Mouse (Mus musculus) neural tube, embryonic 11.5 days (tissue): ENCODE results near the gene Mthfsl. TPM values are rescaled to one million over a fixed set of nuclear protein-coding genes. Genes with fewer than 3 reads are reported as not detected.
"Not testable (repeated sequence)": the region's sequence is repeated elsewhere in the genome, so short reads cannot be mapped to it uniquely, and the experiment has no call there.

Experiments used
- ATAC-seq: fragments of 200-750 bp; cut with Nextera tagmentation; 2 replicates; pipeline ENCODE4 v1.8.0; 2017; ENCODE audit warnings: moderate number of reproducible peaks, mild to moderate bottlenecking, moderate TSS enrichment, moderate library complexity; ENCODE audit not compliant: insufficient read depth, low FRiP score, low TSS enrichment
- DNase-seq: peaks from one replicate; pipeline ENCODE4 v3.0.0-alpha.2; 2015; ENCODE audit warnings: low spot score
- H3K27ac ChIP-seq: fragments of 300-500 bp; sonication (generic); 2 replicates; pipeline ENCODE4 v1.5.1; 2014; ENCODE audit warnings: low read depth, mild to moderate bottlenecking, low read length
- H3K27me3 ChIP-seq: fragments of 300-500 bp; sonication (generic); 2 replicates; pipeline ENCODE4 v1.6.1; 2014; ENCODE audit warnings: mild to moderate bottlenecking, low read length, mixed read lengths; ENCODE audit not compliant: control insufficient read depth, insufficient read depth
- H3K36me3 ChIP-seq: fragments of 300-500 bp; sonication (generic); 2 replicates; pipeline ENCODE4 v1.6.1; 2014; ENCODE audit warnings: mild to moderate bottlenecking, low read length, moderate library complexity, mixed read lengths; ENCODE audit not compliant: control insufficient read depth, insufficient read depth
- H3K4me1 ChIP-seq: fragments of 300-500 bp; sonication (generic); 2 replicates; pipeline ENCODE4 v1.6.1; 2014; ENCODE audit warnings: low read length, mixed read lengths; ENCODE audit not compliant: control insufficient read depth, insufficient read depth
- H3K4me2 ChIP-seq: fragments of 300-500 bp; sonication (generic); 2 replicates; pipeline ENCODE4 v1.6.1; 2014; ENCODE audit warnings: low read depth, mild to moderate bottlenecking, moderate library complexity
- H3K4me3 ChIP-seq: fragments of 300-500 bp; sonication (generic); 2 replicates; pipeline ENCODE4 v1.5.1; 2014; ENCODE audit warnings: low read depth, low read length
- H3K9ac ChIP-seq: fragments of 300-500 bp; sonication (generic); 2 replicates; pipeline ENCODE4 v1.6.1; 2014; ENCODE audit warnings: mild to moderate bottlenecking, low read length
- H3K9me3 ChIP-seq: fragments of 300-500 bp; sonication (generic); 2 replicates; pipeline ENCODE4 v1.6.1; 2016; ENCODE audit warnings: low read length; ENCODE audit not compliant: control insufficient read depth
- WGBS: fragments of 180-500 bp; shearing (Covaris S2); extraction: QIAGEN DNeasy Blood & Tissue Kit; methylation state at CpG from one replicate; pipeline ENCODE4 v1.1.7; 2014; 5-methylcytosine and 5-hydroxymethylcytosine counted together
- polyA plus RNA-seq: library from polyadenylated mRNA; unstranded; fragments of >200 nt; fragmentation: Nextera tagmentation; extraction: Ambion mirVana; gene quantifications from 2 replicates; pipeline ENCODE4 v1.2.1, GENCODE M21; 2014

Mthfsl gene
- polyA plus RNA-seq, 1 experiment from 2014 or later = 24.9 TPM

GRCm38 (mm10) chr9:88721628-88722027, 1.5 kb upstream of the Mthfsl start:
- H3K27me3 ChIP-seq, ATAC-seq, DNase-seq, H3K36me3 ChIP-seq, H3K4me1 ChIP-seq, H3K4me3 ChIP-seq, H3K27ac ChIP-seq, H3K9ac ChIP-seq, H3K4me2 ChIP-seq, H3K9me3 ChIP-seq: not testable (repeated sequence)

GRCm38 (mm10) chr9:88719073-88719921, 799 bp downstream of the Mthfsl start:
- DNase-seq = peak; percentile 12
- H3K9me3 ChIP-seq, H3K9ac ChIP-seq, H3K4me1 ChIP-seq, H3K27me3 ChIP-seq, H3K36me3 ChIP-seq, H3K27ac ChIP-seq: not testable (repeated sequence)
- peak; percentile 94 for ATAC-seq
- Histone ChIP-seq H3K4me2 (peak overlapping the region; percentile 28; the same call in 1 of the 2 replicates), H3K4me3 (0 out of 2 replicates have a peak overlapping the region, but pooled peaks have one; percentile 13)
- WGBS = 12% methylated on average over 15 of the region's 46 CpGs

GRCm38 (mm10) chr9:88718593-88718992, 1.5 kb downstream of the Mthfsl start:
- not testable (repeated sequence) for H3K4me2 ChIP-seq, DNase-seq, ATAC-seq, H3K4me1 ChIP-seq, H3K4me3 ChIP-seq, H3K9me3 ChIP-seq, H3K27me3 ChIP-seq, H3K27ac ChIP-seq, H3K36me3 ChIP-seq, H3K9ac ChIP-seq
- WGBS = 74% methylated on average over 5 of the region's 5 CpGs

DNA sequence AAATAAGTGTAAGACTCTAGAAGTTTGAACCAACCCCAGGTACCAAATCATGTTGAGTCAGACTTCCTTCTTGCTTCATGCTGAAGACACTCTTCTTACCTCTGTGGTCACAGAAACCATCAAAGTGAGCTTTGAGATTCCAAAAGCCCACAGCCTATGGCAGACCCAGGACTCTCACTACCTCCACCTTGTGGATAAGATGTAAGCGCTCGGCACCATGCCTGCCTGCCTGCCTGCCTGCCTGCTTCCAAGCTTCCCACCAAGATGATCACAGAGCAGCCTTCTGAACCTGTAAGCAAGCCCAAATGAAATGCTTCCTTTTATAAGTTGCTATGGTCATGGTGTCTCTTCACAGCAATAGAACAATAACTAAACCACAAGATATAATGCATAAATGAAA, 2.0 kb downstream of the Mthfsl start:
- H3K36me3 ChIP-seq, H3K4me2 ChIP-seq, H3K4me1 ChIP-seq, H3K9me3 ChIP-seq, H3K27ac ChIP-seq, H3K4me3 ChIP-seq, H3K9ac ChIP-seq, H3K27me3 ChIP-seq: not testable (repeated sequence)
- WGBS = 50% methylated on average over 2 of the region's 2 CpGs
- DNase-seq (peak; percentile 16), ATAC-seq (0 out of 2 replicates have a peak, but pooled peaks have one; percentile 13)

- ATAC-seq, H3K9ac ChIP-seq: not testable (repeated sequence)
Measured at GRCm38 (mm10) chr9:88714515-88714914, 5.6 kb downstream of the Mthfsl start.

DNA sequence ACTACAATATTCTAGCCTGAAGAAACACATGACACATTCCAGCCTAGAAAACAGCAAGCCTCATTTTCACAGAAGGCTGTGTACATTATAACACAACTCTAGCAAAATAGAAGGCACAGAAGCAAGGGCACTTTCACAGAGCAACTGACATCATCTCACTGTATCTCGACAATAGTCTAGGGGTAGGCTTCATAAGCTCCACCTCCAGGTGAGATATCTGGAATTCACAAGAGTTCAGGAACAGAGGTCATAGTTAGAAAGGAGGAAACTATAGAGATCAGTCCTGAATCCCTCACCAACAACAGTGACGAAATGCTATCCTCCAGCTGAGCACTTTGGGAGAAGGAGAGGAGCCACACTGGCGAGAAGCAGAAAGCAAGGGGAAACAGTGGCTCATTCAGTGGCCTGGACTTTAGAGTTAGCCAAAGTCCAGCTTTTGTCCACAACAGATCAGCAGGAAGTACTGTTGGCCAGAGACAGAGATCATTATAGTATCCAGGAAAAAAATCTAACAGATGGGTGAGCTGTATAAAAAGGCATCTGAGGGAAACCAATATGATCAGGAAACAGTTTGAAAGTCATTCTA, 7.8 kb downstream of the Mthfsl start:
- not testable (repeated sequence) for H3K4me1 ChIP-seq, ATAC-seq, H3K4me2 ChIP-seq, H3K9me3 ChIP-seq, H3K9ac ChIP-seq, H3K27ac ChIP-seq, DNase-seq, H3K36me3 ChIP-seq, H3K27me3 ChIP-seq, H3K4me3 ChIP-seq
- 86% methylated on average over 3 of the region's 3 CpGs for WGBS

More at GRCm38 (mm10) chr9:88714515-88714914, 5.6 kb downstream of the Mthfsl start:
- H3K4me2 ChIP-seq, H3K4me3 ChIP-seq, H3K4me1 ChIP-seq, DNase-seq, H3K27ac ChIP-seq, H3K9me3 ChIP-seq, H3K36me3 ChIP-seq, H3K27me3 ChIP-seq: not testable (repeated sequence)
- 91% methylated on average over 5 of the region's 5 CpGs for WGBS

- H3K4me2 ChIP-seq = not testable (repeated sequence)
Measured at GRCm38 (mm10) chr9:88710910-88711438, 9.1 kb downstream of the Mthfsl start.

GRCm38 (mm10) chr9:88710439-88710838, 9.7 kb downstream of the Mthfsl start:
- not testable (repeated sequence) for ATAC-seq, H3K9me3 ChIP-seq
- WGBS = 87% methylated on average over 2 of the region's 2 CpGs

More at GRCm38 (mm10) chr9:88710910-88711438, 9.1 kb downstream of the Mthfsl start:
- H3K36me3 ChIP-seq, H3K4me1 ChIP-seq, H3K27me3 ChIP-seq, DNase-seq, H3K27ac ChIP-seq, ATAC-seq, H3K9me3 ChIP-seq, H3K9ac ChIP-seq, H3K4me3 ChIP-seq: not testable (repeated sequence)
- 93% methylated on average over 4 of the region's 5 CpGs for WGBS

More at GRCm38 (mm10) chr9:88710439-88710838, 9.7 kb downstream of the Mthfsl start:
- H3K4me3 ChIP-seq, H3K4me2 ChIP-seq, H3K9ac ChIP-seq, H3K27me3 ChIP-seq, DNase-seq, H3K4me1 ChIP-seq, H3K36me3 ChIP-seq, H3K27ac ChIP-seq: not testable (repeated sequence)
